Mouse (Mus musculus): Measurements from ENCODE around the gene Macc1. TPM values are rescaled to one million over a fixed set of nuclear protein-coding genes. Genes with fewer than 3 reads are reported as not detected.

Gene Macc1
- total RNA-seq, 1 experiment from 2014 or later = 0.11 TPM

DNA sequence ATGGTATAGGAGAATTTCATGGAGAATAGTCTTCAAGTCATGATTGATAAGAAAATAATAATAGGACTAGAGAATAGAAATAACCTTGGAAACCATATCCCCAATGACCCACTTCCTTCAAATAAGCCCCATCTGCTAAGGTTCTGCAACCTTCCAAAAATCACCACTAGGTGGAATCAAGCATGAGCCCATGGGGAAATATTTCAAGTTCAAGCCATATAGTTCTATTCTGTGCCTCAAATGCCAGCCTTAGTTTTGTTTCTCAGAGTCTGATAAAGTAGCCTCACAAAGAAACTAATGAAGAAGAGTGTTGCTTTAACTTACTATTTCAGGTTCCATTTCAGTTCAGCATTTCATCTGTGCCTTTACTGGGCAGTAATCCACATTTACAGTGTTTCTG, 197.1 kb downstream of the Macc1 start:
- no peak for DNase-seq

Other genes starting within 250 kb of the Macc1 start
- 2.1 and 2.7 TPM in 2 replicates for gene Itgb8, start 75.5 kb upstream of the Macc1 start, total RNA-seq (2021)

Data from adrenal gland, postnatal 14 days (tissue).